Mouse (Mus musculus): ENCODE measurements at regions not wholly inside any gene's neighbourhood (a gene's known extent, or its start where the extent isn't known, plus 50 kb on each side); places are given as distances from the start of the nearest gene placed in this dataset.

DNA sequence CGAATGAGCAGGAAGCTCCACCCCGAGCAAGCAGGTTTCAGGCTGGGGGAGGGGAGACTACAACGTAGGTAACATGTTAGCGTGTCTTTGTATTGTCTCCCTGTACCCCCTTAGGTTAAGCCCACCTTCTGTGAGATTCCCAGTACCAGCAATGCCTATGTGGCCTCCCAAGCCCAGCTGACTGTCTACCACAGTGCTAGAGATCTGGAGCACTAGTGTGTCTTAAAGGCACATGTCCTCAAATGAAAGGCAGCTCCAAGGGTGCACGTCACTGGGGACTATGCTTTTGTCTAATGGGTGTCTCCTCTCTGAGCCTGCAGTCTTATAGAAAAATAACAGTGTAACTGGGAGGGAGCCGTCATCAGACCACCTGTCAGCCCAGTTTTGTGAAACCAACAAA is 65.9 kb upstream of the Ttc29 start:
- TF ChIP-seq CTCF (conservative IDR thresholded peaks at IDR 0.05; ENCODE audit: low read length) (no peak), POU5F1 (IDR thresholded peaks at IDR 0.05; ENCODE audit: borderline replicate concordance, low read length) (no peak)

Measured in E14TG2a.4 (cell line).